Mouse (Mus musculus) mesoderm, embryonic 11.5 days (tissue): Measurements from ENCODE around the gene Tenm4.

Experiments
- DNase-seq: peaks from one replicate; pipeline ENCODE4 v3.0.0-alpha.2; 2012; ENCODE audit warnings: low read depth, low spot score

Tenm4 gene

GRCm38 (mm10) chr7:96525344-96525743, 354.3 kb downstream of the Tenm4 start:
- DNase-seq: peak; percentile 41

- DNase-seq: no peak
Observed at GRCm38 (mm10) chr7:96530571-96531426, 359.8 kb downstream of the Tenm4 start.

GRCm38 (mm10) chr7:96531954-96532737, 361.1 kb downstream of the Tenm4 start:
- DNase-seq: no peak

- DNase-seq: peak; percentile 79
Observed at GRCm38 (mm10) chr7:96532804-96533400, 361.9 kb downstream of the Tenm4 start.

GRCm38 (mm10) chr7:96536313-96536880, 365.4 kb downstream of the Tenm4 start:
- no peak for DNase-seq

- DNase-seq: no peak
Observed at GRCm38 (mm10) chr7:96539248-96540034, 368.4 kb downstream of the Tenm4 start.

GRCm38 (mm10) chr7:96540458-96541096, 369.5 kb downstream of the Tenm4 start:
- DNase-seq: peak; percentile 58

- DNase-seq: no peak
Observed at GRCm38 (mm10) chr7:96545979-96546378, 374.9 kb downstream of the Tenm4 start.

- no peak for DNase-seq
Observed at GRCm38 (mm10) chr7:96551809-96552208, 380.8 kb downstream of the Tenm4 start.

GRCm38 (mm10) chr7:96552292-96552860, 381.3 kb downstream of the Tenm4 start:
- peak; percentile 60 for DNase-seq

GRCm38 (mm10) chr7:96554277-96554690, 383.2 kb downstream of the Tenm4 start:
- peak; percentile 64 for DNase-seq

GRCm38 (mm10) chr7:96555294-96555693, 384.2 kb downstream of the Tenm4 start:
- no peak for DNase-seq

GRCm38 (mm10) chr7:96556756-96557155, 385.7 kb downstream of the Tenm4 start:
- no peak for DNase-seq

- DNase-seq: no peak
Observed at GRCm38 (mm10) chr7:96562890-96563289, 391.8 kb downstream of the Tenm4 start.

- no peak for DNase-seq
Observed at GRCm38 (mm10) chr7:96563329-96564065, 392.5 kb downstream of the Tenm4 start.

- no peak for DNase-seq
Observed at GRCm38 (mm10) chr7:96565806-96566205, 394.8 kb downstream of the Tenm4 start.

- DNase-seq: no peak
Observed at GRCm38 (mm10) chr7:96566260-96566659, 395.2 kb downstream of the Tenm4 start.

- no peak for DNase-seq
Observed at GRCm38 (mm10) chr7:96568034-96568433, 397.0 kb downstream of the Tenm4 start.

- no peak for DNase-seq
Observed at GRCm38 (mm10) chr7:96570965-96571364, 399.9 kb downstream of the Tenm4 start.
